Mouse (Mus musculus) ES-E14 (cell line): ENCODE measurements around the gene Dhrs11. TPM values are rescaled to one million over a fixed set of nuclear protein-coding genes. Genes with fewer than 3 reads are reported as not detected.

ENCODE experiments used
- DNase-seq: peaks from one replicate; pipeline ENCODE4 v3.0.0-alpha.2; 2013; ENCODE audit warnings: low read depth, low spot score
- H3K27ac ChIP-seq: 2 replicates; pipeline ENCODE4 v1.5.1; 2012; ENCODE audit warnings: low read depth, mild to moderate bottlenecking, low read length, moderate library complexity, mixed read lengths; ENCODE audit not compliant: poor library complexity, insufficient read depth, severe bottlenecking
- H3K36me3 ChIP-seq: 2 replicates; pipeline ENCODE4 v1.6.1; 2012; ENCODE audit warnings: mild to moderate bottlenecking, low read length, moderate library complexity, mixed read lengths; ENCODE audit not compliant: control insufficient read depth, poor library complexity, insufficient read depth, severe bottlenecking
- H3K4me1 ChIP-seq, 2 experiments: fragments of 150-350 bp in 1 of 2; sonication (generic) in 1 of 2; 2 replicates each; pipeline ENCODE4 v1.6.1; 2012; ENCODE audit warnings: low read length in 2 of 2, mild to moderate bottlenecking in 1 of 2, mixed read lengths in 1 of 2; ENCODE audit not compliant: control insufficient read depth in 2 of 2, insufficient read depth in 2 of 2, poor library complexity in 1 of 2
- H3K4me3 ChIP-seq, 2 experiments: fragments of 150-350 bp in 1 of 2; sonication (generic) in 1 of 2; 2 replicates each; pipeline ENCODE4 v1.5.1; 2012; ENCODE audit warnings: low read length in 2 of 2, low read depth in 1 of 2, mild to moderate bottlenecking in 1 of 2, mixed read lengths in 1 of 2; ENCODE audit not compliant: insufficient read depth in 1 of 2, poor library complexity in 1 of 2, severe bottlenecking in 1 of 2
- H3K9ac ChIP-seq: 2 replicates; pipeline ENCODE4 v1.6.1; 2012; ENCODE audit warnings: low read depth, mild to moderate bottlenecking, low read length, mixed read lengths; ENCODE audit not compliant: poor library complexity, insufficient read depth, severe bottlenecking
- H3K9me3 ChIP-seq: fragments of 150-350 bp; sonication (generic); 2 replicates; pipeline ENCODE4 v1.6.1; 2012; ENCODE audit warnings: low read depth, mild to moderate bottlenecking, low read length; ENCODE audit not compliant: control insufficient read depth, insufficient read depth
- CHD2 ChIP-seq: IDR thresholded peaks from 2 replicates; pipeline ENCODE4 v1.6.1; 2014; ENCODE audit warnings: mild to moderate bottlenecking, low read depth, low read length, inconsistent platforms
- HCFC1 ChIP-seq: IDR thresholded peaks from 2 replicates; pipeline ENCODE4 v1.6.1; 2012; ENCODE audit warnings: low read length, inconsistent platforms, borderline replicate concordance; ENCODE audit not compliant: insufficient read depth
- MAFK ChIP-seq: IDR thresholded peaks from 2 replicates; pipeline ENCODE4 v1.6.1; 2014; ENCODE audit warnings: mild to moderate bottlenecking, low read depth, low read length, inconsistent platforms; ENCODE audit not compliant: insufficient read depth
- ZC3H11A ChIP-seq: IDR thresholded peaks from 2 replicates; pipeline ENCODE4 v1.6.1; 2012; ENCODE audit warnings: low read depth, mild to moderate bottlenecking, inconsistent platforms, low read length, borderline replicate concordance
- ZNF384 ChIP-seq: IDR thresholded peaks from 2 replicates; pipeline ENCODE4 v1.6.1; 2012; ENCODE audit warnings: low read depth, low read length, inconsistent platforms
- in situ Hi-C, 2 experiments: fragments of 600-800 bp; cut with MboI; formaldehyde crosslinking; loops; one replicate each; pipeline ENCODE4 v1.15.1; 2025; ENCODE audit warnings: low sequenced_read_pairs in 2 of 2, inconsistent platforms in 1 of 2; ENCODE audit not compliant: unreplicated experiment in 2 of 2
- total RNA-seq: library from RNA; depleted of rRNA; stranded (reverse); fragments of 300-350 nt; gene quantifications from 2 replicates; pipeline ENCODE4 v1.2.3, GENCODE M21; 2012

Gene Dhrs11
- total RNA-seq, 1 experiment, result 6.2 TPM

DNA sequence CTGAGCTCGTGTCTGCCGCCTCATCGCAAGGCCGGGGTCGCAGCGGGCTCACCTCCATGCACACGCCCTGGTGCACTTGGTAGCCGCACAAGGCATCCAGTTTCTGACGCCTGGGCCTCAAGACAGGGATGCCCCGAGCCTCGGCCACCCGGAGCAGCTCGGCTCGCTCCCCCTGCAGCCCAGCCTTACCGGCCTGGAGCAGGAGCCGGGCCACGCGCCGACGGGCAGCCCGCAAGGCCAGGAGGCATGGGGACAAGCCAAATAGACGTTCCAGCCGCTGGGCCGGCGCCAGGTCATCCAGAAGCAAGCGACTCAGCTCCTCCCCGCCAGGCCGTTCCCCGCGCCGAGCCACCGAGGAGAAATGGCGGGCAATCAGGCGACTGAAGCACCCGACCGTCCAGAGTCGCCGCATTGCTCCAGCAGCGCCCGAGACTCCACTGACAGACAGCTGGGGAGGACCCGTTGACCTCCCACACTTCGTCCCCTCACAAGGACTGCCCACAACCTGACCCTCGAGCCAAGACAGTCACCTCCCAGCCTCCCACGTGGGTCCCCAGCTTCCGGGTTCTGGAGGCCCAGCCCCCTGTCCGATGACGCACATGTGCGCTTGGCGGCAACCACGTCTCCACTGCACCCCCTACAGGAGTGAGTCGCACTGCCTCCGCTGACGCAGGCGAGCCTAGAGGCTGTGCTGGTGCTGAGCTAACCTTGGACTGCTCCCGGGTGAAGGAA is 9.7 kb downstream of the Dhrs11 start, which contains the start of gene Mrm1:
Gene Mrm1 (minus strand): TSS at position 555 of the 732 bp plus-strand sequence.
- TF ChIP-seq CHD2 (no peak), HCFC1 (peak; percentile 30; the same call in 1 of the 2 replicates)
- Histone ChIP-seq H3K4me1 (peaks cover 2 to 4% of the 10 kb centered on the region in 2 experiments; a peak in 3 of 4 replicates), H3K36me3 (peaks cover 3% of the 10 kb centered on the region), H3K9ac (peak within 1 kb of the TSS; percentile 87), H3K9me3 (no peaks in the 10 kb centered on the region), H3K4me3 (peak within 1 kb of the TSS; percentile 91 to 92), H3K27ac (peak within 1 kb of the TSS; percentile 42)
- DNase-seq, result peak; percentile 90
- in situ Hi-C loops, result no loop called here

DNA sequence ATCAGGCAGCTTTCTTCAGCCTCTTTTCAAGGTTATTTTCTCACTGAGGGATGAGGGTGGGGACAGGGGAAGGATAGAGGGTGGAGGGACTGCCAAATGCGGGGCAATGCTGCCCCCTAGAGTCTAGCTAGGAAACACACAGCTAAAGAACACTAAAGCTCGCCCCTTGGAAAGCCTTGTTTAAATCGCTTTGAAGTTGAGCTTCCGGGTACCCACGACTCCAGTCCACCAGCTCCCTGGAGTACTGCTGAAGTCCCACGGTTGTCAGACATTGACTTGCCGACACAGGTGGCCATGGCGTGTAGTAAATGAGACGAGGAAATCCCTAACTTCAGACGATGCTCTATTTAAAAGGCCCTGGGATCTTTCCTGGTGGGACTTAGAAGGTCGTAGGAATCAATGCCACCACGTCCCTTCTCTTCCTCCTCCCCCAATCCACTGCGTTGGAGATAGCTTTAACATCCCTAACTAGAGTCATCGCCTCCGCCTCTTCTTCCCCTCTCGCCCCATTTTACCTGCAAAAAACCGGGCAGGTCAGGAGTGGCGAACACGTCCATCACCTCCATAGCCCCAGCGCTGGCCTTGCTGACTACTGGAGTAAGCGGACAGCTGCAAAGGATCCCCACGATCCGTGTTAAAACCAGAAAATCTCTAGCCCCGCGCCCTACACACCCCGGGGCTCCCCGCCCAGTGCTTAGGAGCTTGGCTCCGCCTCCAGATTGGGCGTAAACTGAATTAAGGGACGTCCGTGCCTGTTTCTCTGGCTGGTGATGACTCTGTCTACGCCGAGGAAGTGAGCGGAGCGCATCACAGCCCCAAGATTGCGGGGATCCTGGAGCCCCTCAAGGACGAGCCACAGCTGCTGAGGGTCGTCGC is 10.5 kb downstream of the Dhrs11 start:
- H3K4me3 ChIP-seq, result peak overlapping the region; percentile 91 to 92
- peak; percentile 80 for DNase-seq
- no peak for TF ChIP-seq CHD2
- no peaks in the 10 kb centered on the region for H3K9me3 ChIP-seq
- H3K4me1 ChIP-seq, result peaks cover 2 to 4% of the 10 kb centered on the region in 2 experiments; a peak in 2 of 4 replicates
- in situ Hi-C loops, result no loop called here
- peaks cover 9% of the 10 kb centered on the region for H3K36me3 ChIP-seq
- H3K9ac ChIP-seq, result peak overlapping the region; percentile 87
- peak overlapping the region; percentile 42 for H3K27ac ChIP-seq

DNA sequence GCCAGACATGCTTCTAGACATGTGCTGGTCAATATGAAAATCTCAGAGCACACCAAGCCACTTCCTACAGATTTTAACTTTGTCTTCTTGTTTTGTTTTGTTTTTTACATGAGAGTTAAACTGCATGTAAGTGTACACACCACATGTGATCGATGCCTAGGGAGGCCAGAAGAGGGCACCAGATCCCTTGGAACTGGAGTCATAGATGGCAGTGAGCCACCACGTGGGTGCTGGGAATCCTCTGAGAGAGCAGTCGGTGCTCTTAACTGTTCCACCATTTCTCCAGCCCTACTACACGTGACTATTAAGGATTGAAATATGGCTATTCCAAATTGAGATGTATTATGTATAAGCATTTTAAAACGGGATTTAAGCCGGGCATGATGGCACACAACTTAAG is 11.4 kb downstream of the Dhrs11 start:
- peaks cover 2% of the 10 kb centered on the region in 2 experiments; a peak in 2 of 4 replicates for H3K4me1 ChIP-seq
- TF ChIP-seq ZC3H11A, result no peak
- no peak for TF ChIP-seq HCFC1
- TF ChIP-seq ZNF384, result no peak
- TF ChIP-seq CHD2, result no peak
- no peak for TF ChIP-seq MAFK
- H3K27ac ChIP-seq, result no peak overlapping the region
- peaks cover 16% of the 10 kb centered on the region for H3K36me3 ChIP-seq
- no peak overlapping the region; the same call in 1 of the 2 replicates for H3K9ac ChIP-seq
- in situ Hi-C loops, result no loop called here
- H3K9me3 ChIP-seq, result no peaks in the 10 kb centered on the region; the same call in 1 of the 2 replicates
- no peak overlapping the region for H3K4me3 ChIP-seq
- DNase-seq, result no peak

DNA sequence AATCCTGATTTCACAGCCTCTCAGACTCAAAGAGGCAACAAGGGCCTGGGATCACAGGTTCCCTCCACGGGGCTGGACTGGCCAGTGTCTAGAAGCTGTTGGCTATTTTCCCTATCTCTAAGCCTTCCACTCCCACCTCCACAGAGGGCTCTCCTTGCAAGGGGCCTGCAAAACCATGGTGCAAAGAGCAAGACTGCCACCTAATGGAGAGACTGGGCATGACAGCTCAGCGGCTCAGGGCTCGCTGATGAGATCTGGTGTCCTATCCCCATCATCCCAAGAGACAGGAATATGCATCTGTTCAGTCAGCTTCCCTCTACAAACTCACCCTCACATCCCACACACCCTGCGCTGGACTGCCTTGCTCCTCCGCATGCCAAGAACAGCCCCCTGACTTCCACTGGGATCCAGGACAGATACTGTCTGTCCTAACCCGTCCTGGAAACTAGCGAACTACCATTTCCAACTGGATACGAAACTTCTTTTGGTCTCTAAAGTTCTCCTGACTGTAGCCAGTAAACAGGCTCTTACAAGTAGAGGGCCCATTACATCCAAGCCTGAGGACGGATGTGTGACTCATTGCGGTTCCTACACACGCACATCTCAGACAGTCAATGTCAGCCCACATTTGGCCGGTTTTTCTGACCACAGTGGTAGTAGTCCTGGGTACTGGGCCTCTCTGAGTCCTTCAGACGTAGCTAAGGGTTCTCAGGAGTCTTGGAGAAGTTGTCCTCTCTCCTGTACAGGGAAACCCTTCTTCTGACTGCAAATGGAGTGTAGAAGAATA is 14.9 kb downstream of the Dhrs11 start:
- Histone ChIP-seq H3K36me3 (peaks cover 15% of the 10 kb centered on the region), H3K27ac (no peak overlapping the region), H3K4me3 (no peak overlapping the region), H3K4me1 (no peaks in the 10 kb centered on the region), H3K9me3 (no peaks in the 10 kb centered on the region; the same call in 1 of the 2 replicates), H3K9ac (no peak overlapping the region)
- in situ Hi-C loops, result no loop called here
- TF ChIP-seq ZNF384 (no peak), MAFK (no peak), ZC3H11A (no peak; the same call in 1 of the 2 replicates), CHD2 (no peak), HCFC1 (no peak)
- DNase-seq, result peak; percentile 66
